Mouse (Mus musculus): ENCODE measurements at regions not wholly inside any gene's neighbourhood (a gene's known extent, or its start where the extent isn't known, plus 50 kb on each side); places are given as distances from the start of the nearest gene placed in this dataset.

GRCm38 (mm10) chr7:68945886-68946863, 197.1 kb upstream of the Arrdc4 start:
- H3K9ac ChIP-seq (ENCODE audit: control insufficient read depth, low read depth, low read length, poor library complexity, severe bottlenecking), result no peak overlapping the region
- H3K9me3 ChIP-seq (replicated peaks; ENCODE audit: insufficient read depth, low read length), result no peaks in the 10 kb centered on the region
- no peaks in the 10 kb centered on the region for H3K27me3 ChIP-seq (ENCODE audit: control insufficient read depth in 1 of 2, insufficient read depth in 2 of 2, low read length in 2 of 2)
- no peaks in the 10 kb centered on the region for H3K36me3 ChIP-seq (ENCODE audit: control insufficient read depth in 1 of 2, insufficient read depth in 2 of 2, low read length in 2 of 2)
- TF ChIP-seq CTCF (IDR thresholded peaks at IDR 0.05 in 2 of 3, conservative IDR thresholded peaks at IDR 0.05 in 1 of 3; ENCODE audit: control insufficient read depth in 1 of 3, insufficient read depth in 1 of 3, low read depth in 2 of 3, low read length in 3 of 3, poor library complexity in 1 of 3, severe bottlenecking in 1 of 3), result no peak
- TF ChIP-seq ELF1 (IDR thresholded peaks at IDR 0.05; ENCODE audit: low read depth, low read length), result no peak
- no peak for TF ChIP-seq USF2 (IDR thresholded peaks at IDR 0.05; ENCODE audit: borderline replicate concordance in 1 of 2, insufficient read depth in 1 of 2, low read depth in 1 of 2, low read length in 2 of 2)
- TF ChIP-seq TBP (IDR thresholded peaks at IDR 0.05; ENCODE audit: low read depth, low read length), result no peak
- no peak for TF ChIP-seq CHD1 (IDR thresholded peaks at IDR 0.05; ENCODE audit: low read depth, low read length)
- no peak for TF ChIP-seq USF1 (IDR thresholded peaks at IDR 0.05; ENCODE audit: low read depth, low read length)
- TF ChIP-seq MXI1 (IDR thresholded peaks at IDR 0.05; ENCODE audit: low read depth, low read length), result no peak
- TF ChIP-seq POLR2AphosphoS5 (IDR thresholded peaks at IDR 0.05; ENCODE audit: borderline replicate concordance, low read depth, low read length), result no peak
- TF ChIP-seq UBTF (IDR thresholded peaks at IDR 0.05; ENCODE audit: borderline replicate concordance, insufficient read depth, low read depth, low read length), result no peak
- TF ChIP-seq RCOR1 (IDR thresholded peaks at IDR 0.05; ENCODE audit: low read depth, low read length), result no peak
- no peak for TF ChIP-seq ZC3H11A (IDR thresholded peaks at IDR 0.05; ENCODE audit: low read depth, low read length)
- no peak for TF ChIP-seq ZKSCAN1 (IDR thresholded peaks at IDR 0.05; ENCODE audit: low read depth, low read length)
- TF ChIP-seq POLR2A (IDR thresholded peaks at IDR 0.05; ENCODE audit: control insufficient read depth in 1 of 2, insufficient read depth in 1 of 2, low read depth in 1 of 2, low read length in 2 of 2, poor library complexity in 1 of 2), result no peak
- no peak for TF ChIP-seq POLR2AphosphoS2 (IDR thresholded peaks at IDR 0.05; ENCODE audit: low read length)
- TF ChIP-seq ETS1 (IDR thresholded peaks at IDR 0.05; ENCODE audit: low read depth, low read length), result no peak
- no peak for TF ChIP-seq GABPA (IDR thresholded peaks at IDR 0.05; ENCODE audit: low read depth, low read length)
- TF ChIP-seq MAX (IDR thresholded peaks at IDR 0.05; ENCODE audit: low read length), result no peak
- TF ChIP-seq JUND (IDR thresholded peaks at IDR 0.05; ENCODE audit: low read depth, low read length), result no peak
- no peak for TF ChIP-seq NELFE (IDR thresholded peaks at IDR 0.05; ENCODE audit: low read depth, low read length)
- H3K79me2 ChIP-seq (ENCODE audit: control insufficient read depth, insufficient read depth, low read length, poor library complexity), result no peaks in the 10 kb centered on the region
- DNase-seq (ENCODE audit: low read depth, low spot score), result no peak
- no peak overlapping the region for H3K4me3 ChIP-seq (ENCODE audit: control insufficient read depth in 1 of 2, insufficient read depth in 1 of 2, low read depth in 2 of 2, low read length in 2 of 2)
- no peak overlapping the region for H3K27ac ChIP-seq (ENCODE audit: control insufficient read depth, low read depth, low read length)
- H3K4me1 ChIP-seq (ENCODE audit: control insufficient read depth in 1 of 2, insufficient read depth in 2 of 2, low read length in 2 of 2), result no peaks in the 10 kb centered on the region

Measured in MEL (cell line).